Mouse (Mus musculus) adipocyte (in vitro differentiated cells): ENCODE data around the gene Sord.

Experiments
- DNase-seq: peaks from one replicate; pipeline ENCODE4 v3.0.0-alpha.2; 2016; ENCODE audit warnings: low spot score

Sord gene

GRCm38 (mm10) chr2:122240735-122241134, 6.2 kb downstream of the Sord start:
- DNase-seq = no peak

GRCm38 (mm10) chr2:122241226-122241625, 6.7 kb downstream of the Sord start:
- DNase-seq = no peak

GRCm38 (mm10) chr2:122241935-122242334, 7.4 kb downstream of the Sord start:
- DNase-seq = no peak

GRCm38 (mm10) chr2:122243671-122244131, 9.2 kb downstream of the Sord start:
- DNase-seq = peak; percentile 89

GRCm38 (mm10) chr2:122247786-122248185, 13.2 kb downstream of the Sord start:
- no peak for DNase-seq

- no peak for DNase-seq
Observed at GRCm38 (mm10) chr2:122255997-122256396, 21.4 kb downstream of the Sord start.

GRCm38 (mm10) chr2:122260729-122261128, 26.2 kb downstream of the Sord start:
- DNase-seq = no peak

GRCm38 (mm10) chr2:122264690-122265089, 30.1 kb downstream of the Sord start:
- no peak for DNase-seq

- peak; percentile 74 for DNase-seq
Observed at GRCm38 (mm10) chr2:122266407-122267193, 32.1 kb downstream of the Sord start.

- no peak for DNase-seq
Observed at GRCm38 (mm10) chr2:122278769-122279168, 44.2 kb downstream of the Sord start.

- no peak for DNase-seq
Observed at GRCm38 (mm10) chr2:122284091-122284490, 49.5 kb downstream of the Sord start.

- no peak for DNase-seq
Observed at GRCm38 (mm10) chr2:122286137-122286536, 51.6 kb downstream of the Sord start.

- no peak for DNase-seq
Observed at GRCm38 (mm10) chr2:122294916-122295315, 60.4 kb downstream of the Sord start.

- DNase-seq = no peak
Observed at GRCm38 (mm10) chr2:122297271-122298095, 62.9 kb downstream of the Sord start.

GRCm38 (mm10) chr2:122298096-122298499, 63.5 kb downstream of the Sord start, which contains the start of gene Duox2:
Gene Duox2, minus strand, starts transcription at chr2:122298449.
- DNase-seq = no peak

GRCm38 (mm10) chr2:122298596-122299490, 64.3 kb downstream of the Sord start, which contains the start of gene Duoxa2:
Gene Duoxa2, plus strand, starts transcription at chr2:122298900.
- DNase-seq = no peak

- no peak for DNase-seq
Observed at GRCm38 (mm10) chr2:122299911-122300655, 65.5 kb downstream of the Sord start.

GRCm38 (mm10) chr2:122300656-122301020, 66.1 kb downstream of the Sord start:
- no peak for DNase-seq

GRCm38 (mm10) chr2:122301081-122301920, 66.8 kb downstream of the Sord start:
- DNase-seq = no peak

GRCm38 (mm10) chr2:122301921-122302573, 67.5 kb downstream of the Sord start:
- DNase-seq = no peak
